In the genomic region with DNA sequence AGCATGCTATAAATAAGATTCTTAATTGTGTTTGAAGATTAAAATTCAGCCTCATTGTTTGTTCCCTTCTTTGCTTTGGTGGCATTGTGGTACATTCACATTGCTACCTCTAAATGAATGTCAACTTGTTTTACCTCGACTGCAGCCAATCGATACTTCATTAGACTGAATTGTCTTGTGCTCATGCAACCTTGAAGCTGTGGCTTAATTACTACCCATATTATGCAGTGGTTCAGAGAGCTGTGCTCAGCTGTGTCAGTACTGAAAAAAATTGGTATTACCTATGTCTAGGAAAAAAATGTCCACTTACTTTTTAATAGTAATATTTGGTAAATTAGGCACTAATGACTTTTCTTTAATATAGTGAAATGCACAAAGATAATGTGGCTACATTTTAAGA, we compare ENCODE assay signal across 25 mouse cellular contexts.
A peak's percentile ranks its signal among the peaks of the same experiment; 100 is the strongest.
DNase-seq lines count a peak whose midpoint lies in the region; ATAC-seq and TF ChIP-seq lines count a peak whose summit lies in the region.
"Had no signal": no experiment of that assay in that cellular context is flagged by ENCODE, and none has a peak within 500 bp of the region (broad histone marks: within the 10 kb centered on the region; RNA-seq: fewer than 3 reads in every experiment).

No protein-coding gene starts in this region.

- H3K27ac ChIP-seq in embryonic facial prominence, embryonic 14.5 days (replicated peaks; ENCODE audit: low read depth, low read length), result no peak overlapping the region
- no peak overlapping the region for H3K27ac ChIP-seq in embryonic facial prominence, embryonic 10.5 days (replicated peaks)
- H3K27ac ChIP-seq in hindbrain, embryonic 12.5 days, result no peak overlapping the region
- no peak overlapping the region for H3K27ac ChIP-seq in hindbrain, embryonic 10.5 days
- H3K27ac ChIP-seq in midbrain, embryonic 14.5 days (replicated peaks; ENCODE audit: low read depth, low read length), result no peak overlapping the region
- H3K27ac ChIP-seq in midbrain, embryonic 13.5 days, result no peak overlapping the region
- H3K27ac ChIP-seq: embryonic facial prominence, embryonic 13.5 days; forebrain, embryonic 10.5 days; heart, embryonic 13.5 days had no signal

- no peaks in the 10 kb centered on the region for H3K27me3 ChIP-seq in embryonic facial prominence, embryonic 14.5 days (replicated peaks; ENCODE audit: control insufficient read depth, insufficient read depth, low read length)
- H3K27me3 ChIP-seq in embryonic facial prominence, embryonic 10.5 days (replicated peaks; ENCODE audit: low read depth, poor library complexity, severe bottlenecking), result no peaks in the 10 kb centered on the region
- H3K27me3 ChIP-seq in hindbrain, embryonic 12.5 days, result no peaks in the 10 kb centered on the region
- no peaks in the 10 kb centered on the region for H3K27me3 ChIP-seq in hindbrain, embryonic 10.5 days (ENCODE audit: insufficient read depth, poor library complexity, severe bottlenecking)
- no peaks in the 10 kb centered on the region for H3K27me3 ChIP-seq in midbrain, embryonic 14.5 days (ENCODE audit: control insufficient read depth, insufficient read depth, low read length)
- no peaks in the 10 kb centered on the region for H3K27me3 ChIP-seq in midbrain, embryonic 13.5 days
- H3K27me3 ChIP-seq: embryonic facial prominence, embryonic 13.5 days; heart, embryonic 13.5 days had no signal

- H3K9ac ChIP-seq in embryonic facial prominence, embryonic 14.5 days (ENCODE audit: low read depth, low read length), result no peak overlapping the region
- H3K9ac ChIP-seq in hindbrain, embryonic 12.5 days, result no peak overlapping the region
- no peak overlapping the region for H3K9ac ChIP-seq in midbrain, embryonic 14.5 days (replicated peaks; ENCODE audit: low read length)
- no peak overlapping the region for H3K9ac ChIP-seq in midbrain, embryonic 13.5 days (replicated peaks)
- H3K9ac ChIP-seq: embryonic facial prominence, embryonic 13.5 days; heart, embryonic 13.5 days had no signal

- no peaks in the 10 kb centered on the region for H3K4me1 ChIP-seq in embryonic facial prominence, embryonic 14.5 days (ENCODE audit: control insufficient read depth, insufficient read depth, low read length)
- H3K4me1 ChIP-seq in embryonic facial prominence, embryonic 10.5 days, result no peaks in the 10 kb centered on the region
- no peaks in the 10 kb centered on the region for H3K4me1 ChIP-seq in hindbrain, embryonic 12.5 days
- H3K4me1 ChIP-seq in hindbrain, embryonic 10.5 days (replicated peaks), result no peaks in the 10 kb centered on the region
- H3K4me1 ChIP-seq in midbrain, embryonic 14.5 days (ENCODE audit: control insufficient read depth, insufficient read depth, low read length), result no peaks in the 10 kb centered on the region
- H3K4me1 ChIP-seq in midbrain, embryonic 13.5 days (replicated peaks), result no peaks in the 10 kb centered on the region
- H3K4me1 ChIP-seq: embryonic facial prominence, embryonic 13.5 days; forebrain, embryonic 10.5 days; heart, embryonic 13.5 days had no signal

- H3K4me3 ChIP-seq in embryonic facial prominence, embryonic 14.5 days (ENCODE audit: low read depth, low read length), result no peak overlapping the region
- H3K4me3 ChIP-seq in embryonic facial prominence, embryonic 10.5 days, result no peak overlapping the region
- H3K4me3 ChIP-seq in hindbrain, embryonic 12.5 days, result no peak overlapping the region
- H3K4me3 ChIP-seq in hindbrain, embryonic 10.5 days, result no peak overlapping the region
- no peak overlapping the region for H3K4me3 ChIP-seq in midbrain, embryonic 14.5 days (replicated peaks; ENCODE audit: low read depth, low read length)
- H3K4me3 ChIP-seq in midbrain, embryonic 13.5 days (replicated peaks), result no peak overlapping the region
- H3K4me3 ChIP-seq: embryonic facial prominence, embryonic 13.5 days; forebrain, embryonic 10.5 days; heart, embryonic 13.5 days had no signal

- TF ChIP-seq CTCF in brain, embryonic 14.5 days (IDR thresholded peaks at IDR 0.05; ENCODE audit: borderline replicate concordance, extremely low read depth, insufficient read depth, insufficient read length), result no peak

- no peak for ATAC-seq in embryonic facial prominence, embryonic 14.5 days (ENCODE audit: low read depth)
- ATAC-seq in hindbrain, embryonic 12.5 days (ENCODE audit: low FRiP score), result peak; percentile 81; the same call in 1 of the 2 replicates
- ATAC-seq in midbrain, embryonic 14.5 days (ENCODE audit: low FRiP score, low TSS enrichment), result no peak
- no peak for ATAC-seq in midbrain, embryonic 13.5 days
- ATAC-seq in activated CD4-positive, CD25-positive, alpha-beta regulatory T cell, adult 4 months, result no peak
- ATAC-seq: forebrain, embryonic 14.5 days; hindbrain, embryonic 16.5 days; inflammation-experienced regulatory T-cells, adult 6 months; intestine, embryonic 16.5 days had no signal

- no peak for TF ChIP-seq POLR2A in brain, embryonic 14.5 days (IDR thresholded peaks at IDR 0.05; ENCODE audit: borderline replicate concordance, extremely low read depth, insufficient read depth, insufficient read length, poor library complexity, severe bottlenecking)

- no peak overlapping the region for H3K4me2 ChIP-seq in embryonic facial prominence, embryonic 14.5 days (ENCODE audit: low read depth, low read length)
- H3K4me2 ChIP-seq in hindbrain, embryonic 12.5 days (replicated peaks), result no peak overlapping the region
- no peak overlapping the region for H3K4me2 ChIP-seq in midbrain, embryonic 14.5 days (ENCODE audit: low read length)
- no peak overlapping the region for H3K4me2 ChIP-seq in midbrain, embryonic 13.5 days (replicated peaks)
- H3K4me2 ChIP-seq: embryonic facial prominence, embryonic 13.5 days; heart, embryonic 13.5 days had no signal

- WGBS in embryonic facial prominence, embryonic 14.5 days, result 87% methylated on average over 2 of the region's 2 CpGs
- WGBS in embryonic facial prominence, embryonic 10.5 days, result 80% methylated on average over 2 of the region's 2 CpGs
- WGBS in hindbrain, embryonic 12.5 days, result 75% methylated on average over 2 of the region's 2 CpGs
- WGBS in hindbrain, embryonic 10.5 days, result 80% methylated on average over 2 of the region's 2 CpGs
- 71% methylated on average over 2 of the region's 2 CpGs for WGBS in midbrain, embryonic 14.5 days
- WGBS in midbrain, embryonic 13.5 days, result 63% methylated on average over 2 of the region's 2 CpGs

- peak; percentile 1 for DNase-seq in embryonic facial prominence, embryonic 14.5 days (ENCODE audit: low spot score)
- DNase-seq in embryonic facial prominence, embryonic 10.5 days (ENCODE audit: low spot score), result no peak
- no peak for DNase-seq in hindbrain, embryonic 10.5 days (ENCODE audit: low spot score)
- peak; percentile 1 for DNase-seq in midbrain, embryonic 14.5 days
- peak; percentile 24 for DNase-seq in brain, embryonic 14.5 days (ENCODE audit: low read depth)
- DNase-seq: adrenal gland, postnatal 10 days; adrenal gland, postnatal 36 days; cerebellum, adult 11 months; cerebellum, adult 2 months; cerebellum, adult 9-11 months; cerebellum, postnatal 25 days; gastrocnemius, postnatal 25 days; heart, adult 18-20 months; heart, postnatal 14 days; heart, postnatal 4 days had no signal

- no peaks in the 10 kb centered on the region for H3K36me3 ChIP-seq in embryonic facial prominence, embryonic 14.5 days (ENCODE audit: control insufficient read depth, insufficient read depth, low read length)
- no peaks in the 10 kb centered on the region for H3K36me3 ChIP-seq in embryonic facial prominence, embryonic 10.5 days (replicated peaks)
- no peaks in the 10 kb centered on the region for H3K36me3 ChIP-seq in hindbrain, embryonic 12.5 days
- no peaks in the 10 kb centered on the region for H3K36me3 ChIP-seq in hindbrain, embryonic 10.5 days
- no peaks in the 10 kb centered on the region for H3K36me3 ChIP-seq in midbrain, embryonic 14.5 days (ENCODE audit: control insufficient read depth, insufficient read depth, low read length)
- no peaks in the 10 kb centered on the region for H3K36me3 ChIP-seq in midbrain, embryonic 13.5 days
- H3K36me3 ChIP-seq: embryonic facial prominence, embryonic 13.5 days; forebrain, embryonic 10.5 days; heart, embryonic 13.5 days had no signal

- no peaks in the 10 kb centered on the region for H3K9me3 ChIP-seq in embryonic facial prominence, embryonic 14.5 days (ENCODE audit: control insufficient read depth, low read length)
- H3K9me3 ChIP-seq in embryonic facial prominence, embryonic 10.5 days, result no peaks in the 10 kb centered on the region
- no peaks in the 10 kb centered on the region for H3K9me3 ChIP-seq in hindbrain, embryonic 12.5 days (replicated peaks)
- H3K9me3 ChIP-seq in hindbrain, embryonic 10.5 days, result no peaks in the 10 kb centered on the region
- H3K9me3 ChIP-seq in midbrain, embryonic 14.5 days (ENCODE audit: control insufficient read depth, low read length), result no peaks in the 10 kb centered on the region
- no peaks in the 10 kb centered on the region for H3K9me3 ChIP-seq in midbrain, embryonic 13.5 days
- H3K9me3 ChIP-seq: embryonic facial prominence, embryonic 13.5 days; forebrain, embryonic 10.5 days; heart, embryonic 13.5 days had no signal

Comparison
In these comparisons a context has a peak if more than half of its experiments do, and no peak if none do; other contexts are left out.
1. DNase-seq: peak in embryonic facial prominence, embryonic 14.5 days (single experiment), midbrain, embryonic 14.5 days (single experiment) and brain, embryonic 14.5 days (single experiment); none in embryonic facial prominence, embryonic 10.5 days (single experiment) and hindbrain, embryonic 10.5 days (single experiment).